Mouse (Mus musculus) liver, postnatal 0 days (tissue): ENCODE results near the gene Ak5.

Experiments used
- CTCF ChIP-seq: sonication (generic); IDR thresholded peaks from 2 replicates; pipeline ENCODE4 v1.5.1; 2016; ENCODE audit warnings: antibody characterized with exemption, low read depth
- EP300 ChIP-seq: IDR thresholded peaks from 2 replicates; pipeline ENCODE4 v1.6.1; 2016; ENCODE audit warnings: antibody characterized with exemption, low read depth, mild to moderate bottlenecking

DNA sequence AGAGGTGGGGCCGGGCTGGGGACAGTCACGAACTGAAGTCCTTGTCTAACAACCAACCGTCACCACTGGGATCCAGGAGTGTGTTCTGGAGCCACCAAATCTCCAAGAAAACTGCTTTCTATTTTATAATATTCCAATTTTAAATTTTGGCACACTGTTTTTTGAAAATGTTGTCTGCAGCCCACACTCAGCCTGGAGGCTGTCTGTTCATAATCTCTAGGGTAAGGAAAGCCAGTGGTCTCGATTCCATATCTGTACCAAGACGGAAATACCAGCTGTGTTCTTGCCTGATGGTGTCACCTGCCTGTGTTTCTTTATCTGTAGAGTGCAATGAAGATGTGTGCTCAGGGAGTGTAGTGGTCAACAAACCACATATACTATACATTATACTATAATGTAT is 23.6 kb downstream of the Ak5 start:
- no peak for TF ChIP-seq EP300
- no peak for TF ChIP-seq CTCF
